Mouse (Mus musculus) ES-Bruce4 (cell line): ENCODE data around the gene Atp8b3.

ENCODE experiments used
- CTCF ChIP-seq: IDR thresholded peaks from one replicate; pipeline ENCODE4 v1.8.1; 2011; ENCODE audit warnings: low read depth, low read length
- EP300 ChIP-seq: IDR thresholded peaks from 2 replicates; pipeline ENCODE4 v1.6.1; 2011; ENCODE audit warnings: low read depth, low read length; ENCODE audit not compliant: insufficient read depth
- POLR2A ChIP-seq: IDR thresholded peaks from one replicate; pipeline ENCODE4 v1.8.1; 2011; ENCODE audit warnings: low read length; ENCODE audit not compliant: insufficient read depth

DNA sequence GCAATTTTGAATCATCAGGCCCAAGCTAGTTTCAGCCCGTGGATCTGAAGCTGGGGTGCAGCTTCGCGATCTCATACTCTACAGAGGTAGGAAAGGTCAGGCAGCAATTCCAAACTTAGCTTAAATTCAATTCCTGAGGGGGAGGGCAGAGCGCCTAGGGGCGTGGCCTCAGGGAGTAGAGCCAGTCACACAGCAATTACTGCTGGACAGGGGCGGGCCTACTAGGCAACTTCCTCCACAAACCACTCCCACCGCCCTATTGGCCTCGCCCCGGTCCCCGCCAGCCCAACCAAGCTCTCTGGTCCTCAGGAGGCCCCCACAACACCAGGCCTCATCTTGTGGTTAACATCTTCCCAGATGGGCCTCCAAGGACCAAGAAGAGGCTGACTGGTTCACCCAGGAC is 30.7 kb upstream of the Atp8b3 start:
- no peak for TF ChIP-seq CTCF
- TF ChIP-seq POLR2A: no peak
- no peak for TF ChIP-seq EP300
